8 mouse cellular contexts compared by ENCODE assay signal in genomic region chr1:128102641-128103461, GRCm38 (mm10). TPM values are rescaled to one million over a fixed set of nuclear protein-coding genes. Genes with fewer than 3 reads are reported as not detected.
DNase-seq lines count a peak whose midpoint lies in the region; ATAC-seq lines count a peak whose summit lies in the region.

Gene Zranb3 (minus strand): TSS chr1:128103047.
Gene R3hdm1 (plus strand): TSS chr1:128103301.

- H3K4me1 ChIP-seq in hindbrain, embryonic 12.5 days = peaks cover 9% of the 10 kb centered on the region

- H3K4me2 ChIP-seq in hindbrain, embryonic 12.5 days (replicated peaks) = peak within 1 kb of the TSS; percentile 61

- peak within 1 kb of the TSS; percentile 90 for H3K4me3 ChIP-seq in hindbrain, embryonic 12.5 days

- no peaks in the 10 kb centered on the region for H3K36me3 ChIP-seq in hindbrain, embryonic 12.5 days

- peak within 1 kb of the TSS; percentile 95 for H3K27ac ChIP-seq in hindbrain, embryonic 12.5 days

- H3K9me3 ChIP-seq in hindbrain, embryonic 12.5 days (replicated peaks) = no peaks in the 10 kb centered on the region

- DNase-seq in NIH3T3 (ENCODE audit: low read depth) = peak; percentile 99
- DNase-seq in cerebellum, postnatal 10 days = peak; percentile 97 to 98
- peak; percentile 96 to 99 for DNase-seq in frontal cortex, postnatal 10 days (ENCODE audit: low spot score in 2 of 2)
- DNase-seq in layer of hippocampus, postnatal 14 days (ENCODE audit: low spot score in 2 of 2) = peak; percentile 97 to 100
- peak; percentile 96 for DNase-seq in lung, postnatal 14 days
- peak; percentile 100 for DNase-seq in retina, adult 2 months (ENCODE audit: low read depth, low spot score)
- DNase-seq in thymus, postnatal 36 days = peak; percentile 94 to 96

- under 1% methylated on average over 43 of the region's 43 CpGs for WGBS in hindbrain, embryonic 12.5 days

- H3K9ac ChIP-seq in hindbrain, embryonic 12.5 days = peak within 1 kb of the TSS; percentile 77

- ATAC-seq in hindbrain, embryonic 12.5 days (ENCODE audit: low FRiP score) = peak; percentile 97

- no peaks in the 10 kb centered on the region for H3K27me3 ChIP-seq in hindbrain, embryonic 12.5 days

RNA-seq across cellular contexts. Expression of gene Zranb3, which starts in this region (rescaled TPM):
- polyA plus RNA-seq in hindbrain, embryonic 12.5 days (2016; fragmentation: Nextera tagmentation; extraction: Ambion mirVana) = 9.2 TPM in 2 replicates
- total RNA-seq in layer of hippocampus, postnatal 14 days (2021) = 1 to 10 TPM; 7.9 to 9.7 TPM

RNA-seq across cellular contexts. Expression of gene R3hdm1, which starts in this region (rescaled TPM):
- 97.1 and 102 TPM in 2 replicates for polyA plus RNA-seq in hindbrain, embryonic 12.5 days (2016; fragmentation: Nextera tagmentation; extraction: Ambion mirVana)
- total RNA-seq in layer of hippocampus, postnatal 14 days (2021) = 100 to 1,000 TPM; 220 to 257 TPM

Comparison
In these comparisons a context has a peak if more than half of its experiments do, and no peak if none do; other contexts are left out.
1. Peak in every context shown above with its lines: DNase-seq, ATAC-seq, H3K4me3 ChIP-seq and H3K27ac ChIP-seq.